8 mouse cellular contexts compared by ENCODE assay signal in genomic region chr3:127837972-127838644, GRCm38 (mm10). TPM values are rescaled to one million over a fixed set of nuclear protein-coding genes. Genes with fewer than 3 reads are reported as not detected.
DNase-seq lines count a peak whose midpoint lies in the region; ATAC-seq and TF ChIP-seq lines count a peak whose summit lies in the region.

No protein-coding gene starts in this region.

- no peaks in the 10 kb centered on the region for H3K9me3 ChIP-seq in liver, embryonic 12.5 days (replicated peaks)

- no peaks in the 10 kb centered on the region for H3K27me3 ChIP-seq in cerebellum, adult 2 months (ENCODE audit: control insufficient read depth, insufficient read depth, low read length)
- no peaks in the 10 kb centered on the region for H3K27me3 ChIP-seq in thymus, adult 2 months (ENCODE audit: control insufficient read depth, insufficient read depth, low read length)
- peaks cover 3% of the 10 kb centered on the region; the same call in 1 of the 2 replicates for H3K27me3 ChIP-seq in liver, embryonic 12.5 days (replicated peaks)

- no peak for TF ChIP-seq POLR2A in cerebellum, adult 2 months (IDR thresholded peaks at IDR 0.05; ENCODE audit: borderline replicate concordance, insufficient read depth, low read length)
- TF ChIP-seq POLR2A in thymus, adult 2 months (IDR thresholded peaks at IDR 0.05; ENCODE audit: control insufficient read depth, extremely low read depth, insufficient read depth, low read length, poor library complexity): no peak

- 32% methylated on average over 8 of the region's 8 CpGs for WGBS in cerebellum, adult 2 months
- WGBS in thymus, adult 2 months: 29% methylated on average over 8 of the region's 8 CpGs
- WGBS in liver, embryonic 12.5 days (ENCODE audit: insufficient replicate concordance): 21% methylated on average over 8 of the region's 8 CpGs

- peaks cover 3% of the 10 kb centered on the region; the same call in 1 of the 2 replicates for H3K4me1 ChIP-seq in cerebellum, adult 2 months (ENCODE audit: control insufficient read depth, insufficient read depth, low read length)
- peaks cover 6% of the 10 kb centered on the region for H3K4me1 ChIP-seq in thymus, adult 2 months (replicated peaks; ENCODE audit: control insufficient read depth, insufficient read depth, low read length)
- H3K4me1 ChIP-seq in liver, embryonic 12.5 days: peaks cover 47% of the 10 kb centered on the region

- H3K9ac ChIP-seq in liver, embryonic 12.5 days: peak overlapping the region; percentile 92

- DNase-seq in cerebellum, adult 2 months: no peak
- DNase-seq in cerebellum, postnatal 36 days: no peak
- DNase-seq in thymus, adult 2 months: no peak
- DNase-seq in thymus, postnatal 25 days: no peak
- DNase-seq in right cerebral cortex, postnatal 36 days (ENCODE audit: low spot score in 2 of 2): no peak
- DNase-seq in ovary, postnatal 14 days (ENCODE audit: low spot score): no peak
- DNase-seq in thymus, postnatal 10 days (ENCODE audit: low spot score in 2 of 2): no peak

- ATAC-seq in liver, embryonic 12.5 days: peak; percentile 10; the same call in 1 of the 2 replicates

- H3K27ac ChIP-seq in cerebellum, adult 2 months (ENCODE audit: insufficient read depth, low read length): peak overlapping the region; percentile 78; the same call in 1 of the 2 replicates
- peak overlapping the region; percentile 70 for H3K27ac ChIP-seq in thymus, adult 2 months (ENCODE audit: control insufficient read depth, insufficient read depth, low read length)
- peak overlapping the region; percentile 97 for H3K27ac ChIP-seq in liver, embryonic 12.5 days

- peak overlapping the region; percentile 76 for H3K4me3 ChIP-seq in cerebellum, adult 2 months (replicated peaks; ENCODE audit: insufficient read depth, low read depth, low read length)
- peak overlapping the region; percentile 31; the same call in 1 of the 2 replicates for H3K4me3 ChIP-seq in thymus, adult 2 months (ENCODE audit: control insufficient read depth, insufficient read depth, low read length)
- peak overlapping the region; percentile 95 for H3K4me3 ChIP-seq in liver, embryonic 12.5 days

- no peak for TF ChIP-seq CTCF in cerebellum, adult 2 months (IDR thresholded peaks at IDR 0.05; ENCODE audit: borderline replicate concordance, insufficient read depth, low read depth, low read length)
- TF ChIP-seq CTCF in thymus, adult 2 months (IDR thresholded peaks at IDR 0.05; ENCODE audit: borderline replicate concordance, control insufficient read depth, extremely low read depth, insufficient read depth, low read length, poor library complexity): no peak

- H3K4me2 ChIP-seq in liver, embryonic 12.5 days: peak overlapping the region; percentile 85

- H3K36me3 ChIP-seq in thymus, adult 2 months (ENCODE audit: control insufficient read depth, insufficient read depth, low read length): no peaks in the 10 kb centered on the region
- peaks cover 12% of the 10 kb centered on the region for H3K36me3 ChIP-seq in liver, embryonic 12.5 days

RNA-seq across cellular contexts. Expression of gene Ap1ar, which starts 0.8 kb away (rescaled TPM):
- 49.8 and 52.8 TPM in 2 replicates for polyA plus RNA-seq in cerebellum, adult 2 months (2012; rRNA removed)
- polyA plus RNA-seq in thymus, adult 2 months (2012; rRNA removed): 25.2 and 30.5 TPM in 2 replicates
- polyA plus RNA-seq in liver, embryonic 12.5 days (2016; fragmentation: Nextera tagmentation; extraction: Ambion mirVana): 37.3 and 39.3 TPM in 2 replicates

RNA-seq across cellular contexts. Expression of gene Tifa, which starts 48.5 kb away (rescaled TPM):
- polyA plus RNA-seq in cerebellum, adult 2 months (2012; rRNA removed): 3.9 and 4.3 TPM in 2 replicates
- 2.5 and 3.1 TPM in 2 replicates for polyA plus RNA-seq in thymus, adult 2 months (2012; rRNA removed)
- polyA plus RNA-seq in liver, embryonic 12.5 days (2016; fragmentation: Nextera tagmentation; extraction: Ambion mirVana): 12.8 and 13.7 TPM in 2 replicates

RNA-seq across cellular contexts. Expression of gene Alpk1, which starts 57.8 kb away (rescaled TPM):
- polyA plus RNA-seq in cerebellum, adult 2 months (2012; rRNA removed): 1.8 and 2.0 TPM in 2 replicates
- 1.7 and 1.8 TPM in 2 replicates for polyA plus RNA-seq in thymus, adult 2 months (2012; rRNA removed)
- 0.44 and 0.64 TPM in 2 replicates for polyA plus RNA-seq in liver, embryonic 12.5 days (2016; fragmentation: Nextera tagmentation; extraction: Ambion mirVana)

RNA-seq across cellular contexts. Expression of gene Fam241a, which starts 58.0 kb away (rescaled TPM):
- polyA plus RNA-seq in cerebellum, adult 2 months (2012; rRNA removed): 1.6 and 1.9 TPM in 2 replicates
- polyA plus RNA-seq in thymus, adult 2 months (2012; rRNA removed): 4.8 and 5.7 TPM in 2 replicates
- 61.8 and 62.3 TPM in 2 replicates for polyA plus RNA-seq in liver, embryonic 12.5 days (2016; fragmentation: Nextera tagmentation; extraction: Ambion mirVana)

Comparison
In these comparisons a context has a peak if more than half of its experiments do, and no peak if none do; other contexts are left out.
1. H3K4me3 ChIP-seq: peak in every context shown above with its lines; median percentile 95 in liver, embryonic 12.5 days; 76 in cerebellum, adult 2 months; 31 in thymus, adult 2 months.